Mouse (Mus musculus): ENCODE data around the gene Mettl26.

GRCm38 (mm10) chr17:25836397-25837075 is 38.3 kb upstream of the Mettl26 start:
- TF ChIP-seq POLR2A (IDR thresholded peaks at IDR 0.05; ENCODE audit: low read depth, low read length) = no peak
- no peak for TF ChIP-seq CTCF (IDR thresholded peaks at IDR 0.05; ENCODE audit: extremely low read depth, insufficient read depth, insufficient read length, insufficient replicate concordance)
